In the genomic region with DNA sequence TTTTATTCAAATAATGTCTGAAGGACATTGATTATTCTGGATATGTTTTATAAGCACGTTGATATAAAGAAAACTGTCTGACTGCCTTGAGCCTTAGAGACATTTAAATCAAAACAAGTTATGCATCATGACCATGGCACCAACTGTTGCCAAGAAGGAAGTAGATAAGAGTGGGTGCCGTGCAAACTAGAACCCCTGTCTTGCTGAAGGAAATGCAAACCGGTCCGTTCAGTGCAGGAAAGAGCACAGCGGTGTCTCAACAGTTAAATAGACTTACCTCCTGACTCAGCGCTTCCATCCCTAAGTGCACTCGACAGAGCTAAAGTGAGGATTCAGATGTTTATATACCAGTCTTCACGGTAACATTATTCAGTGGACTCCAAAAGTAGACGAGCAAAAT, we compare ENCODE assay signal across 25 mouse cellular contexts. TPM values are rescaled to one million over a fixed set of nuclear protein-coding genes. Genes with fewer than 3 reads are reported as not detected.
A peak's percentile ranks its signal among the peaks of the same experiment; 100 is the strongest.
DNase-seq lines count a peak whose midpoint lies in the region; ATAC-seq lines count a peak whose summit lies in the region.
"Had no signal": no experiment of that assay in that cellular context is flagged by ENCODE, and none has a peak within 500 bp of the region (broad histone marks: within the 10 kb centered on the region; RNA-seq: fewer than 3 reads in every experiment).

No protein-coding gene starts in this region.

- H3K27me3 ChIP-seq in megakaryocyte, embryonic 14.5 days (replicated peaks) = no peaks in the 10 kb centered on the region
- H3K27me3 ChIP-seq: embryonic facial prominence, embryonic 15.5 days; forebrain, embryonic 15.5 days; hindbrain, embryonic 12.5 days had no signal

- no peaks in the 10 kb centered on the region for H3K9me3 ChIP-seq in megakaryocyte, embryonic 14.5 days
- H3K9me3 ChIP-seq: embryonic facial prominence, embryonic 15.5 days; forebrain, embryonic 10.5 days; forebrain, embryonic 15.5 days; G1E; heart, embryonic 10.5 days; hindbrain, embryonic 12.5 days had no signal

- DNase-seq in CD4-positive helper T cell, adult 2 months (ENCODE audit: low read depth, low spot score) = peak; percentile 49
- peak; percentile 48 for DNase-seq in T-cell, adult 2 months (ENCODE audit: low spot score)
- no peak for DNase-seq in spleen, adult 18-20 months
- DNase-seq in layer of hippocampus, postnatal 36 days = no peak
- DNase-seq in liver = no peak
- DNase-seq: adrenal gland, adult 2 months; adrenal gland, postnatal 25 days; cerebellum, adult 18-20 months; cerebellum, postnatal 10 days; embryo, embryonic 11 days; gastrocnemius, postnatal 10 days; heart, adult 18-20 months; heart, postnatal 10 days; heart, postnatal 4 days had no signal

- peak overlapping the region; percentile 64 for H3K4me3 ChIP-seq in megakaryocyte, embryonic 14.5 days (replicated peaks)
- H3K4me3 ChIP-seq: embryonic facial prominence, embryonic 15.5 days; erythroblast, embryonic 14.5 days; forebrain, embryonic 10.5 days; forebrain, embryonic 15.5 days; heart, embryonic 10.5 days; hindbrain, embryonic 12.5 days had no signal

- H3K4me1 ChIP-seq in megakaryocyte, embryonic 14.5 days = peaks cover 97% of the 10 kb centered on the region
- H3K4me1 ChIP-seq: embryonic facial prominence, embryonic 15.5 days; forebrain, embryonic 15.5 days; hindbrain, embryonic 12.5 days had no signal

- peaks cover 86% of the 10 kb centered on the region for H3K36me3 ChIP-seq in megakaryocyte, embryonic 14.5 days (replicated peaks; ENCODE audit: low read length)
- H3K36me3 ChIP-seq: embryonic facial prominence, embryonic 15.5 days; forebrain, embryonic 10.5 days; forebrain, embryonic 15.5 days; G1E; heart, embryonic 10.5 days; hindbrain, embryonic 12.5 days had no signal

- ATAC-seq in megakaryocyte, adult 5-6 weeks (ENCODE audit: poor library complexity, severe bottlenecking) = no peak
- ATAC-seq in inflammation-experienced regulatory T-cells, adult 6 months = peak; percentile 16
- ATAC-seq: forebrain, embryonic 15.5 days; hindbrain, postnatal 0 days had no signal

RNA-seq across cellular contexts. Expression of gene Prkcq, which starts 36.4 kb away (rescaled TPM):
- 11.0 and 22.0 TPM in 2 replicates for polyA plus RNA-seq in megakaryocyte, embryonic 14.5 days (2012; ENCODE audit: insufficient read depth, low replicate concordance)
- total RNA-seq in megakaryocyte, adult 5-6 weeks (2015) = 3.2 and 4.3 TPM in 2 replicates
- 3.5 and 3.9 TPM in 2 replicates for total RNA-seq in megakaryocyte, adult 5-6 weeks (2017)
- 100 to 1,000 TPM in 1 of 3 experiments, 10 to 100 TPM in 2; 86.5 to 144 (median 99.9) TPM for polyA plus RNA-seq in inflammation-experienced regulatory T-cells, adult 6 months (2017; shearing (Covaris generic))
- total RNA-seq in layer of hippocampus, postnatal 36 days (2021) = 10 to 100 TPM; 11.1 to 11.2 TPM
- polyA plus RNA-seq: erythroblast, embryonic 14.5 days; G1E had no signal

Comparison
In these comparisons a context has a peak if more than half of its experiments do, and no peak if none do; other contexts are left out.
1. DNase-seq: peak in CD4-positive helper T cell, adult 2 months (single experiment) and T-cell, adult 2 months (single experiment); none in spleen, adult 18-20 months (0 of 2), layer of hippocampus, postnatal 36 days (0 of 2) and liver (single experiment).